ENCODE assay signal across 18 mouse cellular contexts in genomic region chr3:107252035-107252434, GRCm38 (mm10). TPM values are rescaled to one million over a fixed set of nuclear protein-coding genes. Genes with fewer than 3 reads are reported as not detected.
DNase-seq lines count a peak whose midpoint lies in the region; ATAC-seq lines count a peak whose summit lies in the region.
"Had no signal": no experiment of that assay in that cellular context is flagged by ENCODE, and none has a peak within 500 bp of the region (broad histone marks: within the 10 kb centered on the region; RNA-seq: fewer than 3 reads in every experiment).

No protein-coding gene starts in this region.

- no peak overlapping the region for H3K9ac ChIP-seq in lung, embryonic 16.5 days (ENCODE audit: low read length)

- H3K4me2 ChIP-seq in lung, embryonic 16.5 days (ENCODE audit: low read depth, low read length) = no peak overlapping the region

- no peaks in the 10 kb centered on the region for H3K36me3 ChIP-seq in lung, embryonic 16.5 days (ENCODE audit: control insufficient read depth, insufficient read depth, low read length)
- H3K36me3 ChIP-seq: embryonic facial prominence, embryonic 10.5 days; hindbrain, embryonic 10.5 days had no signal

- H3K4me3 ChIP-seq in lung, embryonic 16.5 days (ENCODE audit: low read length) = no peak overlapping the region
- H3K4me3 ChIP-seq: embryonic facial prominence, embryonic 10.5 days; hindbrain, embryonic 10.5 days had no signal

- ATAC-seq in common myeloid progenitor, adult 5-6 weeks (replicated peaks; ENCODE audit: low read depth, poor library complexity, severe bottlenecking) = peak; percentile 85
- ATAC-seq in lung, embryonic 16.5 days (ENCODE audit: low read depth) = peak; percentile 68
- ATAC-seq: intestine, embryonic 16.5 days had no signal

- intact Hi-C loops in heart, postnatal 25 days (cut with DNase I) = no loop called here

- no peaks in the 10 kb centered on the region for H3K4me1 ChIP-seq in lung, embryonic 16.5 days (replicated peaks; ENCODE audit: control insufficient read depth, insufficient read depth, low read length)

- H3K9me3 ChIP-seq in lung, embryonic 16.5 days (ENCODE audit: control insufficient read depth, low read length) = no peaks in the 10 kb centered on the region
- H3K9me3 ChIP-seq: embryonic facial prominence, embryonic 10.5 days; hindbrain, embryonic 10.5 days had no signal

- H3K27ac ChIP-seq in lung, embryonic 16.5 days (ENCODE audit: low read length) = 0 out of 2 replicates have a peak overlapping the region, but pooled peaks have one; percentile 30
- H3K27ac ChIP-seq: embryonic facial prominence, embryonic 10.5 days; hindbrain, embryonic 10.5 days had no signal

- WGBS in lung, embryonic 16.5 days = 52% methylated on average over 4 of the region's 4 CpGs

- peak; percentile 29 for DNase-seq in kidney, adult 11 months
- no peak for DNase-seq in kidney, adult 18-20 months
- DNase-seq in heart, postnatal 25 days (ENCODE audit: low spot score) = peak; percentile 17
- no peak for DNase-seq in cerebellum, adult 11-12 months
- DNase-seq in testis, postnatal 10 days (ENCODE audit: low spot score) = no peak
- no peak for DNase-seq in right cerebral cortex, postnatal 14 days
- DNase-seq: adrenal gland, postnatal 25 days; midbrain, embryonic 14.5 days; retina, postnatal 1 day had no signal

- no peaks in the 10 kb centered on the region for H3K27me3 ChIP-seq in lung, embryonic 16.5 days (ENCODE audit: control insufficient read depth, insufficient read depth, low read depth, low read length)

RNA-seq across cellular contexts. Expression of gene Prok1, which starts 12.5 kb away (rescaled TPM):
- total RNA-seq in common myeloid progenitor, adult 5-6 weeks (2017) = not detected in 2 replicates
- total RNA-seq in heart, postnatal 25 days (2021) = not detected
- polyA plus RNA-seq in lung, embryonic 16.5 days (2015; fragmentation: Nextera tagmentation; extraction: Ambion mirVana) = not detected in 2 replicates
- total RNA-seq: layer of hippocampus, postnatal 14 days had no signal
- polyA plus RNA-seq: embryonic facial prominence, embryonic 10.5 days; limb, embryonic 11.5 days; testis, adult 2 months had no signal

RNA-seq across cellular contexts. Expression of gene A630076J17Rik, which starts 21.6 kb away (rescaled TPM):
- not detected in 2 replicates for total RNA-seq in common myeloid progenitor, adult 5-6 weeks (2017)
- total RNA-seq in heart, postnatal 25 days (2021) = not detected
- polyA plus RNA-seq in lung, embryonic 16.5 days (2015; fragmentation: Nextera tagmentation; extraction: Ambion mirVana) = 0.24 and 0.47 TPM in 2 replicates
- total RNA-seq: adrenal gland, postnatal 25 days; layer of hippocampus, postnatal 14 days had no signal
- polyA plus RNA-seq: embryonic facial prominence, embryonic 10.5 days; hindbrain, embryonic 10.5 days; intestine, embryonic 16.5 days; limb, embryonic 11.5 days; liver, embryonic 16.5 days; midbrain, embryonic 14.5 days; testis, adult 2 months had no signal

RNA-seq across cellular contexts. Expression of gene Lamtor5, which starts 26.6 kb away (rescaled TPM):
- total RNA-seq in common myeloid progenitor, adult 5-6 weeks (2017) = 34.1 and 35.0 TPM in 2 replicates
- 10 to 100 TPM; 65.2 to 66.1 TPM for total RNA-seq in heart, postnatal 25 days (2021)
- polyA plus RNA-seq in lung, embryonic 16.5 days (2015; fragmentation: Nextera tagmentation; extraction: Ambion mirVana) = 189 and 196 TPM in 2 replicates

RNA-seq across cellular contexts. Expression of gene Cym, which starts 30.5 kb away (rescaled TPM):
- total RNA-seq in common myeloid progenitor, adult 5-6 weeks (2017) = not detected in 2 replicates
- total RNA-seq in heart, postnatal 25 days (2021) = under 1 TPM in 1 of 2 experiments, not detected in 1; 0.22 TPM
- polyA plus RNA-seq in lung, embryonic 16.5 days (2015; fragmentation: Nextera tagmentation; extraction: Ambion mirVana) = 45.5 and 47.6 TPM in 2 replicates
- total RNA-seq: layer of hippocampus, postnatal 14 days had no signal
- polyA plus RNA-seq: hindbrain, embryonic 10.5 days; limb, embryonic 11.5 days; testis, adult 2 months had no signal

RNA-seq across cellular contexts. Expression of gene Slc16a4, which starts 39.0 kb away (rescaled TPM):
- 0.92 and 1.1 TPM in 2 replicates for total RNA-seq in common myeloid progenitor, adult 5-6 weeks (2017)
- under 1 TPM; 0.26 to 0.36 TPM for total RNA-seq in heart, postnatal 25 days (2021)
- 2.1 and 2.3 TPM in 2 replicates for polyA plus RNA-seq in lung, embryonic 16.5 days (2015; fragmentation: Nextera tagmentation; extraction: Ambion mirVana)

Comparison
In these comparisons a context has a peak if more than half of its experiments do, and no peak if none do; other contexts are left out.
1. DNase-seq: peak in kidney, adult 11 months (single experiment) and heart, postnatal 25 days (single experiment); none in kidney, adult 18-20 months (single experiment), cerebellum, adult 11-12 months (single experiment), testis, postnatal 10 days (single experiment) and right cerebral cortex, postnatal 14 days (single experiment).